Comparison of ENCODE assay signal across 26 mouse cellular contexts in genomic region chr14:33719651-33720050, GRCm38 (mm10).
"Had no signal": no experiment of that assay in that cellular context is flagged by ENCODE, and none has a peak within 500 bp of the region (broad histone marks: within the 10 kb centered on the region; RNA-seq: fewer than 3 reads in every experiment).

No protein-coding gene starts in this region.

- H3K27ac ChIP-seq: gastrocnemius, adult 2 months; heart, embryonic 13.5 days; heart, embryonic 15.5 days; hindbrain, embryonic 10.5 days; hindbrain, embryonic 12.5 days; hindbrain, embryonic 14.5 days; intestine, embryonic 15.5 days; kidney, embryonic 15.5 days; kidney, postnatal 0 days; layer of hippocampus, adult 2 months; left cerebral cortex, adult 2 months; limb, embryonic 10.5 days; limb, embryonic 12.5 days; liver, embryonic 13.5 days; liver, embryonic 15.5 days had no signal

- H3K4me1 ChIP-seq: heart, embryonic 15.5 days; hindbrain, embryonic 12.5 days; intestine, embryonic 15.5 days; limb, embryonic 12.5 days; liver, embryonic 13.5 days; liver, embryonic 15.5 days had no signal

- H3K27me3 ChIP-seq: heart, embryonic 13.5 days; heart, embryonic 15.5 days; hindbrain, embryonic 12.5 days; intestine, embryonic 15.5 days; kidney, embryonic 15.5 days; liver, embryonic 13.5 days; liver, embryonic 15.5 days had no signal

- H3K4me3 ChIP-seq: gastrocnemius, adult 2 months; heart, embryonic 13.5 days; heart, embryonic 15.5 days; hindbrain, embryonic 10.5 days; hindbrain, embryonic 12.5 days; intestine, embryonic 15.5 days; kidney, embryonic 15.5 days; layer of hippocampus, adult 2 months; left cerebral cortex, adult 2 months; limb, embryonic 10.5 days; limb, embryonic 12.5 days; liver, embryonic 13.5 days; liver, embryonic 15.5 days had no signal

- H3K9ac ChIP-seq: heart, embryonic 13.5 days; heart, embryonic 15.5 days; hindbrain, embryonic 12.5 days; hindbrain, embryonic 14.5 days; intestine, embryonic 15.5 days; kidney, embryonic 15.5 days; limb, embryonic 12.5 days; liver, embryonic 13.5 days; liver, embryonic 15.5 days; liver, postnatal 0 days had no signal

- ATAC-seq: forebrain, embryonic 16.5 days; hindbrain, embryonic 16.5 days; inflammation-experienced regulatory T-cells, adult 6 months; intestine, embryonic 15.5 days; intestine, postnatal 0 days; liver, postnatal 0 days had no signal

- H3K9me3 ChIP-seq: heart, embryonic 13.5 days; heart, embryonic 15.5 days; hindbrain, embryonic 10.5 days; hindbrain, embryonic 12.5 days; intestine, embryonic 15.5 days; kidney, embryonic 15.5 days; limb, embryonic 10.5 days; limb, embryonic 12.5 days; liver, embryonic 13.5 days; liver, embryonic 15.5 days had no signal

- H3K4me2 ChIP-seq: heart, embryonic 13.5 days; heart, embryonic 15.5 days; hindbrain, embryonic 12.5 days; hindbrain, embryonic 14.5 days; intestine, embryonic 15.5 days; kidney, embryonic 15.5 days; limb, embryonic 12.5 days; liver, embryonic 13.5 days; liver, embryonic 15.5 days had no signal

- H3K36me3 ChIP-seq: heart, embryonic 13.5 days; heart, embryonic 15.5 days; hindbrain, embryonic 10.5 days; hindbrain, embryonic 12.5 days; intestine, embryonic 15.5 days; kidney, embryonic 15.5 days; limb, embryonic 10.5 days; limb, embryonic 12.5 days; liver, embryonic 13.5 days; liver, embryonic 15.5 days had no signal

- DNase-seq: gastrocnemius, adult 2 months; gastrocnemius, postnatal 10 days; gastrocnemius, postnatal 25 days; heart, postnatal 4 days; kidney, adult 18-20 months; kidney, adult 9 months; liver; liver, embryonic 13.5 days; liver, postnatal 0 days had no signal
